Mouse (Mus musculus) spleen, adult 18-20 months (tissue): ENCODE results near the gene Akr7a5.

Experiments used
- DNase-seq, 2 experiments: peaks; one replicate each; pipeline ENCODE4 v3.0.0; 2022; ENCODE audit warnings: mixed read lengths in 2 of 2

The Akr7a5 gene

DNA sequence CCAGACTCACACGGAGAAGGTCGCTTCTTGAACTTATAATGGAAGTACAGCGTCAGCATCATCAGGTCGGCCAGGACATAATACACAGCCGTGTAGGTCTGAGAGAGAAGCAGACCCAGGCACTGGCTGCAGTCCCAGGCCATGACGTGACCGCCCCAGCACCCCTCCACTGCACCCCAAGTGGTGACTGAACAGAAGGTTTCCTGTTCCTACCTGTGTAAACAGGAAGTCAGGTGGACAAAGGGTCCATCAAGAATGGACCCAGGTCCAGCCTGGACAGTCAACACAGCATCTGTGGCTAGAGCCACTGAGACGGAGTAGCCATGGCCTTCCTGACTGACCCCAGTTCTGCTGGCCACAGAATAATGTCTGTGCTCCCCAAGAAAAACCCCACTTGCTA is 8.8 kb upstream of the Akr7a5 start:
- no peak for DNase-seq

- no peak for DNase-seq
Observed at GRCm38 (mm10) chr4:139302241-139302640, 8.3 kb upstream of the Akr7a5 start.

- DNase-seq, result peak; percentile 39 to 59
Observed at GRCm38 (mm10) chr4:139305521-139305920, 5.0 kb upstream of the Akr7a5 start.

- DNase-seq, result peak; percentile 47 to 64
Observed at GRCm38 (mm10) chr4:139307916-139308315, 2.6 kb upstream of the Akr7a5 start.

GRCm38 (mm10) chr4:139309651-139310050 is 893 bp upstream of the Akr7a5 start:
- DNase-seq, result no peak

GRCm38 (mm10) chr4:139310899-139311701 is 556 bp downstream of the Akr7a5 start:
- DNase-seq, result no peak

GRCm38 (mm10) chr4:139311707-139312106 is 1.2 kb downstream of the Akr7a5 start:
- DNase-seq, result no peak

DNA sequence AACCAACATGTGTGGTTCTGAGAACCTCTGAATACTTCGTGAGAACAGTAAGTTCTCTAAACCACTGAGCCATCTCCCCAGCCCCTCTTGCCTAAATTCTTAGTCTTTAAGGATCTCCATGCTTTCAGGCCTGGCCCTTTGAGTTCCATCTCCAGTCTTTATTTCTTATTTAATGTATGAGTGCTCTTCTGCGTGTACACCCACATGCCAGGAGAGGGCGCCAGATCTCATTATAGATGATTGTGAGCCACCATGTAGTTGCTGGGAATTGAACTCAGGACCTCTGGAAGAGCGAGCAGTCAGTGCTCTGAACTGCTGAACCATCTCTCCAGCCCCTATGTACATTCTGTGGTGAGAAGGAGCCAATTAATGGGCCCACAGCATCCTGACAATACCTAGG is 2.1 kb downstream of the Akr7a5 start:
- DNase-seq, result peak in 1 of 2 experiments; percentile 62

GRCm38 (mm10) chr4:139318449-139318848 is 7.9 kb downstream of the Akr7a5 start:
- DNase-seq, result no peak

- no peak for DNase-seq
Observed at GRCm38 (mm10) chr4:139319740-139320139, 9.2 kb downstream of the Akr7a5 start.

DNA sequence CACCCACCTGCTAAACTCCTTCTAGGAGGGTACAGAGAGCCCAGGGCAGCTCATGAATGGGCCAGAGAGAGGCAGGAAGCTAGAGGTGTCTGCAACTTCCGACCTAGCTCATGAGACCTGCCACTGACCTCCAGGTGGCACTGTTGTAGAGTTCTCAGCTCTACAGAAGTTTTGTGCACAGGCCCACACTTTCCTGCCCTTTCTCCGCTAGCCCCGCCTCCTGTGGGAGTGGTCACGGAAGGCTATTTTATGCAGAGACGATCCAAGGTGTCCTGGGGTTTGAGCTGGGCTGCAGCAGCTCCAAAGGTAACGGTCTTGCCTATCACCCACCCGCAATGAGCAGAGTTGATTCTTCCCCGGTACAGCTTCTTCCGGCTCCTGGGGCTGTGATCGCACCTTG is 20.1 kb downstream of the Akr7a5 start:
- peak; percentile 69 to 79 for DNase-seq

GRCm38 (mm10) chr4:139334631-139335295 is 24.2 kb downstream of the Akr7a5 start:
- no peak for DNase-seq

- no peak for DNase-seq
Observed at GRCm38 (mm10) chr4:139335507-139335906, 25.0 kb downstream of the Akr7a5 start.

GRCm38 (mm10) chr4:139336822-139337483 is 26.4 kb downstream of the Akr7a5 start:
- peak; percentile 55 to 81 for DNase-seq

GRCm38 (mm10) chr4:139338145-139338544 is 27.6 kb downstream of the Akr7a5 start:
- DNase-seq, result no peak

- DNase-seq, result no peak
Observed at GRCm38 (mm10) chr4:139340835-139341234, 30.3 kb downstream of the Akr7a5 start.

- DNase-seq, result no peak
Observed at GRCm38 (mm10) chr4:139341556-139342233, 31.2 kb downstream of the Akr7a5 start.

GRCm38 (mm10) chr4:139343718-139344117 is 33.2 kb downstream of the Akr7a5 start:
- no peak for DNase-seq

- DNase-seq, result no peak
Observed at GRCm38 (mm10) chr4:139345416-139346019, 35.0 kb downstream of the Akr7a5 start.

GRCm38 (mm10) chr4:139351931-139352711 is 41.6 kb downstream of the Akr7a5 start, which contains the start of the genes Mrto4, Emc1 and Ubr4:
TSS of gene Mrto4 (minus strand) at chr4:139352576.
TSS of gene Emc1 (plus strand) at chr4:139352587.
TSS of gene Ubr4 (plus strand) at chr4:139352609.
- peak; percentile 69 to 84 for DNase-seq

DNA sequence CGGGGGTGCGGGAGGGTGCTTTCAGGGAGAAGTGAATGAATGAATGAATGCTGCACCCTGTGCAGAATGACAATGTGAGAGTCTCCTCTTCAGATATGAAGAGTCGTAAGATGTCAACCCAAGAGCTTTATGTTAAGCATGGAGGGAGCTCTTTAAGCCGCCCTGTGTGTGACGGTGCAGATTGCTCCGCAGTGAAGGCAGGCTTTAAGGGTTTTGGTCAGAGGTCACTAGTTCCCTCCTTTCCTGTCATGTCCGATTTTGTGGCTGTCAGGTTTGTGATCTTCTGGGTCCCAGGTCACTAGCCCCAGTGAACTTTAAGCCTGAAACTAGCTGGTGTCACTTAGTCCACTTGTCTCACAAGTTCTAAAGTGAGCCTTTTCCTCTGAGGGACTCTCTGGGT is 42.3 kb downstream of the Akr7a5 start:
- DNase-seq, result no peak

DNA sequence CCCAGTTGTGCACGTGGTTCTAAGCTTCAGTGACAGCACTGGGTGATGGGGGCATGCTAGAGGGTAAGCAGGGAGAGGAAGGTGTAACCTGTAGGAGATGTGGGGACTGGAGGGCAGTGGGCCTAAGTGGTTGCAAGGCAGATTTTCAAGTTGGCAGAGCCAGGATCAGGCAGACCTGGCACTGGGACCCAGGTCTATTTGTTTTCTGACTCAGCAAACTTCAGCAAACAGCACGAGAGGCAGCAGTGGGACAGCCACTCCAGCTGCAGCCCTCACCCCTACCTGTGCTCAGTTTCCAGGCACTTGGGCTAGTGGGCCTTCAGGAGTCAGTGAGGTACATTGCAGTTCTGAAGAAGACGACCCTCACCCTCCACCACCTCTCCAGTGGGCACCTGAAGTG is 46.7 kb downstream of the Akr7a5 start:
- DNase-seq, result no peak
